Mouse (Mus musculus) left cerebral cortex, adult 18-20 months (tissue): Measurements from ENCODE around the gene Tdpoz4. TPM values are rescaled to one million over a fixed set of nuclear protein-coding genes. Genes with fewer than 3 reads are reported as not detected.
"Not testable (repeated sequence)": the region's sequence is repeated elsewhere in the genome, so short reads cannot be mapped to it uniquely, and the experiment has no call there.

Source experiments
- DNase-seq, 2 experiments: peaks; one replicate each; pipeline ENCODE4 v3.0.0; 2021 to 2022; ENCODE audit warnings: low spot score in 2 of 2, mixed read lengths in 1 of 2
- long read RNA-seq, 2 experiments: library from polyadenylated mRNA; stranded (forward); transcript quantifications; one replicate each; pipeline ENCODE4 v2.0.0; 2021
- total RNA-seq, 2 experiments: library from RNA; stranded (reverse); gene quantifications; 2 replicates each; pipeline ENCODE4 v1.2.3; 2021

Tdpoz4 gene
- not detected for total RNA-seq
- long read RNA-seq, experiment 1: 0 reads
- long read RNA-seq, experiment 2: 0 reads

DNA sequence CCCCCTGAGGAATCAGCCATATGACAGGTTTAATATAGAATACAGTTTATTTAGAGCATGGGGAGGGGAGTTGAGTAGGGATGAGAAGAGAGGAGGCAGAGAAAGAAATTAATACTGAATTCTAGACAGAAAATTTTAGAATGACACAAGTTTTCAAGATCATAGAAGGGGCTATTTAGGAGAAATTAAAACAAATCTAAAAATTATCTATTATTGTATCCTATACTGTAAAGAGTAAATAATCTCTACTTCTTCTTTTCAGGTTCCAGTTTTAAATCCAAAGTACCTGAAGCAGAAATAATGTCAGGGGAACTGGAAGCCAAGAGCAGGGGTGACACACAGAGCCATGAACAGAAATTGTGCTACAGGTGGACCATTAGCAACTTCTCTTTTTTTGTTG is at the start of gene Tdpoz4:
TSS of gene Tdpoz4 (plus strand) at position 301 of the 400 bp plus-strand sequence.
- DNase-seq: not testable (repeated sequence)

DNA sequence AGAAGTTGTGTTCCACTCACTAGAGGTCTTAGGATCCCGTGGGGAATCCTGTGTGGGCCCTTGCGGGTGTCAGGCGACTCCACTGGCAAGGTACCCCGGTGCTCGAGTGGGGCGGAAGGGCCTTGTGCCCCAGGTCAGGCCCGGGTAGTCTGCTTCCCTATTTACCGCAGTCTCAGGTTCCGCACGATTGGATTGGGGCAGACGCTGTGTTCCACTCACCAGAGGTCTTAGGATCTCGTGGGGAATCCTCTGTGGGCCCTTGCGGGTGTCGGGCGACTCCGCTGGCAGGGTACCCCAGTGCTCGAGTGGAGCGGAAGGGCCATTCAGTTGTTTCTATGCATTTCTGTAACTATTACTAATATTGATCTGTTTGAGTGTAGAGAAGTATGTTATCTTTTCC is 42.2 kb upstream of the Tdpoz4 start:
- DNase-seq: not testable (repeated sequence)

DNA sequence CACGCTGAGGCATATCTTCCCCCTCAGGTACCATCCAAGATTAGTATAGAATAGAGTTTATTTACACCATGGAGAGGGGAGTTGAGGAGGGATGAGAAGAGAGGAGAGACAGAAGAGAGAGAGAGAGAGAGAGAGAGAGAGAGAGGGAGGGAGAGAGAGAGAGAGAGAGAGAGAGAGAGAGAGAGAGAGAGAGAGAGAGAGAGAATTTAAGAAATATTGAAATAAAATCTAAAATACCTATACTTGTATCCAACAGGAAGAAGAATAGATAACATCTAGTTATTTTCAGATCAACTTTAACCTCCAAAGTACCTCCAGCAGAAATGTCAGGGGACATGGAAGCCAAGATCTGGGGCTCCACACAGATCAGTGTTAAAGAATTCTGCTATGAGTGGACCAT is 23.5 kb upstream of the Tdpoz4 start, which contains the start of gene Gm5773:
TSS of gene Gm5773 (plus strand) at position 301 of the 400 bp plus-strand sequence.
- not testable (repeated sequence) for DNase-seq

DNA sequence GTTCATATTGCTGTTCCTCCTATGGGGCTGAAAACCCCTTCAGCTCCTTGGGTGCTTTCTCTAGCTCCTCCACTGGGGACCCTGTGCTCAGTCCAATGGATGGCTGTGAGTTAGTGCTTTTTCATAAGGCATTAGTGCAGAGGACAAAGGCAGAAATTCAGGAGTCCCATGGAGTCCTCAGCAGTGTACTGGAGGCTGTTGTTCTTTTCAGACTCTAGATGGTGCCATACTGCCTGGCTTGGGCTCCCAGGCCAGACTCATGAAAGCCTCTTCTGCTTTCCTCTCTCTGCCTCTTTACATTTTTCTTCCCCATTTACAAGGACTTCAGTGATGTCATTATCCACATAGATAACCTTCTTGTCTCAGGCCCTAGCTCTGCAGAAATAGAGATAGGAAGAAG is 17.1 kb downstream of the Tdpoz4 start:
- not testable (repeated sequence) for DNase-seq

DNA sequence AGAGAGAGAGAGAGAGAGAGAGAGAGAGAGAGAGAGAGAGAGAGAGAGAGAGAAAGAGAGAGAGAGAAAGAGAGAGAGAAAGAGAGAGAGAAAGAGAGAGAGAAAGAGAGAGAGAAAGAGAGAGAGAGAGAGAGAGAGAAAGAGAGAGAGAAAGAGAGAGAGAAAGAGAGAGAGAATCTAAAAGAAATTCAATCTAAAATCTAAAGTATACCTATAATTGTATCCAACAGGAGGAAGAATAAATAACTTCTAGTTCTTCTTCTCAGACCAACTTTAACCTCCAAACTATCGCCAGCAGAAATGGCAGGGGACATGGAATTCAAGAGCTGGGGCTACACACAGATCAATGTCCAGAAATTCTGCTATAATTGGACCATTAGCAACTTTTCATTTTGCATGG is 29.5 kb downstream of the Tdpoz4 start, which contains the start of gene Tdpoz3:
TSS of gene Tdpoz3 (plus strand) at position 301 of the 400 bp plus-strand sequence.
- DNase-seq: not testable (repeated sequence)

Other genes starting within 250 kb of the Tdpoz4 start
- gene S100a10, start 241.3 kb upstream of the Tdpoz4 start, total RNA-seq: 10 to 100 TPM; 47.3 to 49.9 TPM
- not detected for gene Tdpoz2, start 143.7 kb upstream of the Tdpoz4 start, total RNA-seq
- gene Tdpoz1, start 120.1 kb upstream of the Tdpoz4 start, total RNA-seq: not detected
- not detected for gene Gm37596, start 103.3 kb upstream of the Tdpoz4 start, total RNA-seq
- gene Gm5773, start 23.4 kb upstream of the Tdpoz4 start, total RNA-seq: not detected
- gene Tdpoz3, start 29.6 kb downstream of the Tdpoz4 start, total RNA-seq: not detected
- not detected for gene Gm9117, start 147.1 kb downstream of the Tdpoz4 start, total RNA-seq
- gene Tdpoz5, start 164.9 kb downstream of the Tdpoz4 start, total RNA-seq: not detected